Mouse (Mus musculus) telencephalon, adult 2 months (tissue): Measurements from ENCODE around the gene Tsr1.

ENCODE experiments used
- DNase-seq: peaks from one replicate; pipeline ENCODE4 v3.0.0-alpha.2; 2011; ENCODE audit warnings: low read depth, low spot score

Tsr1 gene

GRCm38 (mm10) chr11:74897678-74898516, at the start of gene Tsr1:
Gene Tsr1, plus strand, starts transcription at chr11:74898071.
- peak; percentile 92 for DNase-seq

GRCm38 (mm10) chr11:74850998-74851661, 46.7 kb upstream of the Tsr1 start:
- DNase-seq: no peak

DNA sequence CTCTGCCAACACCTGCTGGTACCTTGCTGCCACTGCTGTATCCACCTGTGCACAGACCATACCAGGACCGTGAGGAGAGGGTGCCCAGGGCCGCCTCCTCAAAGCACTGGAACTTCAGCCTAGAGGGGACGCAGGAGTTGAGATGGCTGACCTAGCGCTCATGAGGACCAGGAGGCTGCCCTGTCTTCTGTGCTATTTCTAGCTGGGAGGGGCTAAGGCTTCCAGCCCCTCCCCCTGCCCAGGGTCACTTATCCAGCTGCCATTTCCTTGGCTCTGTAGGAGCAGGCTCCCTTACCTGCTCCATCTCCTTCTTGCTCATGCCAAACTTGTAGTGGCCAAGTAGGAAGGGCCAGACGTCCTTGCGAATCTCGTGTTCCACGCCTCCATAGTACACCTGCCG, 40.1 kb upstream of the Tsr1 start:
- DNase-seq: no peak

DNA sequence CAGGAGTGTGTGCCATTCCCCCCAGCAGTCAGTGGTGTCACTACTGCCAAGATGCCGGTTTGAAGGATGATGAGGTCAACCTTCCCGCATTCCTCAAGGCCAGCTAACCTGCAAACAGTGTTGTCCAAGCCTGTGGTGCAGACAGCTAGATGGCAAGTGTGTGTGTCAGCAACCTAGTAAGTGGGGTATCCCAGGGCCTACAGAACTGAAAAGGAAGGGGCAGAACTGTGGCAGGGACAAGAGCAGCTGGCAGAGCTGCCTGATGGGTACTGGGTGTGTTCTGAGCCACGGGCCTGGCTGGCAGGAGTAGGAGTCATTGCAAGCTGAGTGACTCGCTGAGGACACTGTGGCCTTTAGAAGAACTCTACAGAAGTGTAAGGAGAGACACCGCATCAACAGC, 35.7 kb upstream of the Tsr1 start:
- DNase-seq: no peak

DNA sequence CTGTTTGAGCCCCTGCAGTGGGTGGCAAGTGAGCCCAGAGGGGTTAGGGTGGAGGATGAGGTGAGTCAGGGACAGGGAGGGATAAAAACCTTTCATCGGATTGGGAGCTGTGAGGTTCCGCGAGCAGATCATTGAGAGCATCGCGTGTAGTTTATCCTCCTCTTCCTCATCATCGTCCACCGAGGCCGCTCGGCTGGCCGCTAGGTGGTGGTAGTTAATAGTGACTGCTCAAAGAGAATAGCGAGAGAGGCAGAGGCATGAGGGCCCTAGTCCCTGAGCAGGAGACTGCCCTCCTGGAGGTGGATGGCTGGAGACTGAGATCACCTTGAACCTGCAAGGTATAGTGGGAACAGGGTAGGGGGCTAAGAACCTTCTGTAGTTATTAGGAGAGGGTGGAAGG, 34.4 kb upstream of the Tsr1 start:
- no peak for DNase-seq

- DNase-seq: no peak
Observed at GRCm38 (mm10) chr11:74864421-74864820, 33.5 kb upstream of the Tsr1 start.

DNA sequence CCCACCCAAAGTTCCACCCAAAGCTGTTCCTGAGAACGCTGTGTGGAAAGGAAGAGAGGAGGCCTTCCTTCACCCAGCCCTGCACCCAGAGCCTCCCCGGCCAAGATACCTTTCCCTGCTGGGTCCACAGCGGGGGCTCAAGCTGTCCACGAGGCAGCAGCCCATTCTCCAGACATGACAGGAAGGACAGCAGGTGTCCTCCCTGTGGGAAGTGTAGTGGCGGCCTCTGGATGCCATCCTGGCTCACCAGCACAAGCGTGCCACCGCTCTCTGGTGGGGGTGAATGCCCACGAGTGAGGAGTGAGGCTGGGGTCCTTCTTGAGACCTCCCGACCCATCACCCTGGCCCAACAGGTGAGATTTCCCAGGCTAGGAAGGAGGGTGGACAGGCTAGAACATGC, 32.6 kb upstream of the Tsr1 start:
- no peak for DNase-seq

GRCm38 (mm10) chr11:74866640-74867039, 31.2 kb upstream of the Tsr1 start:
- DNase-seq: no peak

GRCm38 (mm10) chr11:74867181-74867580, 30.7 kb upstream of the Tsr1 start:
- DNase-seq: no peak

DNA sequence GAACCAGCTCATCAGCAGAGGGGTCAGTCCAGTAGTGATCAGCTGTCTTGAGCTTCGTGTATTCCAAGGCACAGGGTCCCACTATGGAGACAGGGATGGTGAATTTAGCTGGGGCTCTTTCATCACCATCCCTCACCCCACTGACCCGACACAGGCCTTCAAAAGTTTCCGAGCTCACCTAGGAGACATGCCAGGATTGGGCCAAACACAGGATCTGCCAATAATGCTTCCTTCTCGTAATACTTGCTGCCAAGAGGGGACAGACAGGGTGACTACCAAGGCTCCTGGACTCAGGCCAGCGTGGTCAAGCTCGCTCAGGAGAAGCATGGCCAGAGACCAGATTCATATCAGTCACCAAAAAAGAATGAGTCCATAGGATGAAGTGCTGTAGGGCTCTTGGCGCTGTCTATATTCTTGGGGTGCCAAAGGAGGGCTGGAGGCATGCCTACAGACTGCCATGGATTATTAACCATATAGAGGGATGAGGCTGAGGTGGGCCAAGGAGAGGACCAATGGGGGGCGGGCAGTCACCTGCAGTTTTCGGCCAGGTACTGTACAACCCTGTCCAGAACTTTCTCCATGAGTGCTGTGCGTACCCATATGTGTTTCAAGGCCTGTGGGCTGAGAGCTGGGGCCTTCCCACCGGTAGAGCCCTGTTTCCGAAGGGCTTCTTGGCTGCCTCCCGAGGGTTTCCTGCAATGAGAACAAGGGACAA, 29.7 kb upstream of the Tsr1 start:
- DNase-seq: no peak

DNA sequence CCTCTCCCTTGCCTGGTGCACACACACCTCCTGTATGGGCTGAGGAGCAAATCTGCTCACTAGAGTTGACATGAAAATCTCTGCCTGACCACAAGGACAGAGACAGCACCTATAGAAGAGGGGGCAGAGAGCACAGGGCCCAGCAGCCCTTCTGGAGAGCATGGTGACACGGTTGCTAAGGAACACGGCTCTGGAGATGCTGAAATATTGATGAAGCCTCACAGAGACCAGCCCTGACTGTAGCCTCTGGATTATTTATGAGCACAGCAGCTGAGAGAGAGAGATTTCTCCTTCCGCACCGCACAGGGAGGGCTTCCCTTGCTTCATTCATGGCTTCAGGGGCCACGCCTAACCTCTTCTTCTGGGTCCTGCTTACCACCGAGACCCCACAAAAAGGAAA, 28.3 kb upstream of the Tsr1 start:
- DNase-seq: no peak

DNA sequence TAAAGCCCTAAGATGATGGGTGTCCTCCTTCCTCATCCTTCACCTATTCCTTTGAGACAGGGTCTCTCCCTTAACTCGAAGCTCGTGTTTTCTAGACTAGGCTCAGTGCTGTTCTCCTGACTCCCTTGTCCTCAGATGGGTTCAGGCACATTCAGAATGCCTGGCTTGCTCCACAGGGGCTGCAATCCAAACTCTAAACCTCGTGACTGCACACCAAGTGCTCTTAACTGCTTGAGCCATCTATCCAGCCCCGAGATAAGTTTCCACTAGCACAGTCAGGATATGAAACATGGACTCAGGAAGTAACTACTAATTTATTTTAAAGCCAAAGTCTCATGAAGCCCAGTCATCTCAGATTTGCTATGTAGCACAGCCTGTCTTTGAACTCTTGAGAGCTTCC, 27.3 kb upstream of the Tsr1 start:
- DNase-seq: no peak

DNA sequence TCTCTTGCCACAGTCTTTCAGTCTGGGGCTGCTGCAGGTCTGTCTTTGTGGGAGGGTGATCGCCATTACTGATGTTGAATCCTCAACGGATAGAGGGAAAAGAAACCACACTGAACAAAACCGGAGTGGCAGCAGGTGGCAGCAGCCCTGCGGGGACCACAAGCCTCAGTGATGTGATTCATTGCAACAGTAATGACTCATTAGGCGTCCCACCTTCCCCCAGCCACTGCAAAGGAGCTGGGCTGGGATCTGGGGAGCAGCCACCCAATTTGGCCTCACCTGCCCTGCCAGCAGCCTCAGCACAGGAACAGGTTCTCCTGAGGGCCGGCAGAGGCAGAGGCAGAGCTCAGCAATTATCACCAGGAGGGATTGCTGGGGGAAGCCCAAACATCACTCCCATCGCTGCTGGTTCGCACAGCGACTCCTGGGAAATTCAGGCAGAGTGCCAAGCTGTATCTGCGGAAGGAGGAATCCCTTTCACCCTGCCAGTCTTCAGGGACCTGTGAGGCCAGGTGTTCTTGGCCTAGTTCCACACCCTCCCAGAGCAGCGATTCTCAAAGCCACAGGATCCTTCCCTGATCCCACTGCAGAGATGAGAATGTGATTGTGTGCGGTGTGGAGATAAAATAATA, 26.8 kb upstream of the Tsr1 start:
- no peak for DNase-seq

DNA sequence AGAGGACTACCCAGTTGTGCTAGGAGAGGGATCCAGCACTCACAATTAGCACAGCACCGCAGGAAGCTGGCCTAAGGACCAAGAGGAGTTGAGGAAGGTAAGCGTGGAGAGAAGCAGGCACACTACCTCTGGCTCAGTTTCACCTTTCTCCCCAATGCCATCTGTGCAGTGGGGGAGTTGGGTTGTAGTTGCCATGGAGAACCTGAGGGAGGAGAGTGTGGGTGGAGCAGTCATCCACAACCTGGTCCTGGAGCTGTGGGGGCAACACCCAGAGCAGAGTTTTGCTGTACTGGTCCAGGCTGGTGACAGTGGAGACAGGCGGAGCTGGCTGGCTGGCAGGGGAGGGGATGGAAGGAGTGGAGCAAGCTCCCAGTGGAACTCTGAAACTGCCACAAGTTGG, 23.2 kb upstream of the Tsr1 start:
- no peak for DNase-seq

- no peak for DNase-seq
Observed at GRCm38 (mm10) chr11:74876801-74877200, 21.1 kb upstream of the Tsr1 start.

DNA sequence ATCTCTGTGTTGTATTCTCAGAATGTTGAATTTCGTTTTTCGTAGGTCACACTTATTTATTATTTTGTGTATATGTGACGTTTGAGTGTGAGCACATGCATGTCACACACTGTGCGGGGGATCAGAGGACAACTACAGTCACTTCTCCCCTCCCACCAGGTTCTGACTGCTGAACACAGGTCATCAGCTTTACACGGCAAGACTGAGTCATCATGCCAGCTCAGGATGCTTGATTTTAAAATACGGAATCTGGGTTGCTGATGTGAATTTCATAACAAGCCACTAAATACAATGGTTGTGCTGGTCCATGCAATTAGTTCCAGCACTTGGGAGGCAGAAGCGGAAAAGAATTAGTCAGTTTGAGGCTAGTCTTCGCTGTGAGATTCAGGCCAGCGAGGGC, 16.9 kb upstream of the Tsr1 start:
- no peak for DNase-seq

GRCm38 (mm10) chr11:74881979-74882378, 15.9 kb upstream of the Tsr1 start:
- no peak for DNase-seq

DNA sequence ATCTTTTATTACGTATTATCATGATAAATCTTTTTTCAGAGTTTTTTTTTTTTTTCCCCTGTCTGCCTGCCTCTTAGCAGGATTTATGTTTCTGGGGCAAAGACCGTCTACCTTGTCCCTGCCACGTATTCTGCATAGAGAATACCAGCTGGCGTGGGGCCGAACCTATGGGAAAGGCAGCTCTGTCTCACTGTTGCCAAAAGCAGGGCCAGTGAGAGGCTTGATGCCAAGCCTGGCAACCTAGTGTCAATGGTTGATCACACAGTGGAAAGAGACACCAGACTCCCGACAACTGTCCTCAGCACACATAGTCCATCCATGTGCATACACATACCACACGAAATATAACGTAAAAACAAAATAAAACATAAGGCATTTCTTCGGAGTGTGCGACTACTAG, 14.8 kb upstream of the Tsr1 start:
- no peak for DNase-seq

GRCm38 (mm10) chr11:74894619-74895018, 3.3 kb upstream of the Tsr1 start:
- DNase-seq: no peak

DNA sequence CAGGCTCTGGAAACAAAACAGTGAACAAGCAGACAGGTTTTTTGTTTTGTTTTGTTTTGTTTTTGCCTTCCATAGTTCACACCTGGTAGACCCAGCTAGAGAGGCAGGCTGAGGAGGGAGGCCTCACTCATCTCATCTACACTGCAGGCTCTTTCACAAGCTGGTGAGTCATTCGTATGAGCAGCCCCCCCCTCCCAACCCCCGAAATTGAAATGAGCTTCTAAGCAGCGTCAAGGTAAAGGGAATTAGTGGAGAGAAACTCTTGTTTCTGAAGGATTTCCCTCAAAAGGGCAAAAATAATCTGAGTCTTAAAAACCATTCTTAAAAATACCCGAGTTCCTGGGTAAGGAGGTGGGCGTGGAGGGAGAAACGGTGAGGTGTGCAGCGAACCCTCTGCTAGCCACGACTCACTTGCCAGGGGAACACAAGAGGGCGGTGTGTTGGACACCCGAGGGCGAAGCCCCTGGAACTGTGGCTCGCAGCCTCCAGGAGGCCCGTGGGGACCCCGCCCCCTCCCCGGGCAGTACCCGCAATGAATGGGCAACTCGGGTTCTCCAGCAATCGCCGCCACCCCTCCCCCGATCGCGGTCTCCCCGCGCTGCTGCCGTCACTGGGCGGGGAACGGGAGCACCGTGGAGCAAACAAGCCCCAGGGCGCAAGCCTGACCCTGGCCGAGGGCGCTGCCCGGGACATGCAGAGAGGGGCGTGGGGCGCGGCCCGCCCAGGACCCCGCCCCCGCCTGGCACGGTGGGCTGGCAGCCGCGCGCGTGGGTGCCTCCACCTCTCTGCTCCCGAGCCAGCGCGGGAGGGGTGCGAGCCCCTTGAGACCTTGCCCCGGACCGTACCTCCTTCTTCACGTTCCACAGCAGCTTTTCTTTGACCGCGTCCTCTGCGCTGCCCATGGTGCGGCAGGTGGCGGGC, 1.6 kb upstream of the Tsr1 start:
- DNase-seq: peak; percentile 29
